Mouse (Mus musculus) lung, embryonic 14.5 days (tissue): ENCODE results near the gene Ipo5. TPM values are rescaled to one million over a fixed set of nuclear protein-coding genes. Genes with fewer than 3 reads are reported as not detected.

Experiments used
- ATAC-seq: fragments of 200-750 bp; cut with Nextera tagmentation; 2 replicates; pipeline ENCODE4 v1.8.0; 2017; ENCODE audit warnings: mild to moderate bottlenecking, moderate TSS enrichment, moderate library complexity; ENCODE audit not compliant: insufficient read depth
- DNase-seq: peaks from one replicate; pipeline ENCODE4 v3.0.0-alpha.2; 2015
- H3K27ac ChIP-seq: fragments of 300-500 bp; sonication (generic); 2 replicates; pipeline ENCODE4 v1.5.1; 2014; ENCODE audit warnings: low read depth, mild to moderate bottlenecking, moderate library complexity
- H3K27me3 ChIP-seq: fragments of 300-500 bp; sonication (generic); 2 replicates; pipeline ENCODE4 v1.6.1; 2014; ENCODE audit warnings: low read length, control low read depth; ENCODE audit not compliant: insufficient read depth
- H3K36me3 ChIP-seq: fragments of 300-500 bp; sonication (generic); 2 replicates; pipeline ENCODE4 v1.6.1; 2014; ENCODE audit warnings: control low read depth; ENCODE audit not compliant: insufficient read depth
- H3K4me1 ChIP-seq: fragments of 300-500 bp; sonication (generic); 2 replicates; pipeline ENCODE4 v1.6.1; 2014; ENCODE audit warnings: antibody characterized with exemption, control low read depth; ENCODE audit not compliant: insufficient read depth
- H3K4me2 ChIP-seq: fragments of 300-500 bp; sonication (generic); 2 replicates; pipeline ENCODE4 v1.6.1; 2014; ENCODE audit warnings: mild to moderate bottlenecking
- H3K4me3 ChIP-seq: fragments of 300-500 bp; sonication (generic); 2 replicates; pipeline ENCODE4 v1.5.1; 2014; ENCODE audit warnings: low read depth, low read length
- H3K9ac ChIP-seq: fragments of 300-500 bp; sonication (generic); 2 replicates; pipeline ENCODE4 v1.6.1; 2014
- H3K9me3 ChIP-seq: fragments of 300-500 bp; sonication (generic); 2 replicates; pipeline ENCODE4 v1.6.1; 2016; ENCODE audit warnings: low read depth, low read length, control low read depth
- CTCF ChIP-seq: IDR thresholded peaks from 2 replicates; pipeline ENCODE4 v1.5.1; 2016; ENCODE audit warnings: antibody characterized with exemption, low read depth
- WGBS: fragments of 180-500 bp; shearing (Covaris S2); extraction: QIAGEN DNeasy Blood & Tissue Kit; methylation state at CpG from one replicate; pipeline ENCODE4 v1.1.7; 2014; 5-methylcytosine and 5-hydroxymethylcytosine counted together
- polyA plus RNA-seq: library from polyadenylated mRNA; unstranded; fragments of >200 nt; fragmentation: Nextera tagmentation; extraction: Ambion mirVana; gene quantifications from 2 replicates; pipeline ENCODE4 v1.2.1, GENCODE M21; 2014

Gene Ipo5
- polyA plus RNA-seq, 1 experiment from 2014 or later = 131 TPM

GRCm38 (mm10) chr14:120874397-120874796 is 36.6 kb upstream of the Ipo5 start:
- no peak overlapping the region for H3K27ac ChIP-seq
- no peak for TF ChIP-seq CTCF
- no peak overlapping the region for H3K4me3 ChIP-seq
- H3K4me1 ChIP-seq = 0 out of 2 replicates have a peak, but pooled peaks cover 2% of the 10 kb centered on the region
- no peaks in the 10 kb centered on the region for H3K36me3 ChIP-seq
- no peak for DNase-seq
- no peaks in the 10 kb centered on the region for H3K27me3 ChIP-seq
- no peak for ATAC-seq
- H3K9ac ChIP-seq = no peak overlapping the region
- H3K9me3 ChIP-seq = no peaks in the 10 kb centered on the region
- no peak overlapping the region for H3K4me2 ChIP-seq
- 68% methylated on average over 7 of the region's 7 CpGs for WGBS

GRCm38 (mm10) chr14:120875144-120875543 is 35.9 kb upstream of the Ipo5 start:
- Histone ChIP-seq H3K36me3 (no peaks in the 10 kb centered on the region), H3K4me2 (no peak overlapping the region), H3K4me1 (0 out of 2 replicates have a peak, but pooled peaks cover 2% of the 10 kb centered on the region), H3K9ac (no peak overlapping the region), H3K4me3 (no peak overlapping the region), H3K27me3 (no peaks in the 10 kb centered on the region), H3K9me3 (no peaks in the 10 kb centered on the region), H3K27ac (no peak overlapping the region)
- ATAC-seq (no peak), DNase-seq (peak; percentile 37)
- WGBS = 53% methylated on average over 9 of the region's 9 CpGs
- peak; percentile 52 for TF ChIP-seq CTCF

GRCm38 (mm10) chr14:120875811-120876388 is 35.1 kb upstream of the Ipo5 start:
- Histone ChIP-seq H3K9me3 (no peaks in the 10 kb centered on the region), H3K36me3 (no peaks in the 10 kb centered on the region), H3K27me3 (no peaks in the 10 kb centered on the region), H3K4me3 (no peak overlapping the region), H3K9ac (no peak overlapping the region), H3K4me1 (0 out of 2 replicates have a peak, but pooled peaks cover 1% of the 10 kb centered on the region), H3K4me2 (no peak overlapping the region), H3K27ac (no peak overlapping the region)
- TF ChIP-seq CTCF = no peak
- no peak for DNase-seq
- ATAC-seq = 0 out of 2 replicates have a peak, but pooled peaks have one; percentile 9
- WGBS = 75% methylated on average over 16 of the region's 16 CpGs

GRCm38 (mm10) chr14:120877147-120877546 is 33.9 kb upstream of the Ipo5 start:
- Histone ChIP-seq H3K9me3 (no peaks in the 10 kb centered on the region), H3K27ac (no peak overlapping the region), H3K27me3 (no peaks in the 10 kb centered on the region), H3K9ac (no peak overlapping the region), H3K4me2 (no peak overlapping the region), H3K4me3 (no peak overlapping the region), H3K4me1 (no peaks in the 10 kb centered on the region), H3K36me3 (no peaks in the 10 kb centered on the region)
- ATAC-seq (no peak), DNase-seq (no peak)
- 56% methylated on average over 10 of the region's 10 CpGs for WGBS
- no peak for TF ChIP-seq CTCF

GRCm38 (mm10) chr14:120879026-120879425 is 32.0 kb upstream of the Ipo5 start:
- H3K4me1 ChIP-seq = no peaks in the 10 kb centered on the region
- 94% methylated on average over 2 of the region's 2 CpGs for WGBS
- no peak overlapping the region for H3K4me2 ChIP-seq
- DNase-seq (no peak), ATAC-seq (no peak)
- TF ChIP-seq CTCF = no peak
- H3K27ac ChIP-seq = no peak overlapping the region
- no peaks in the 10 kb centered on the region for H3K9me3 ChIP-seq
- no peaks in the 10 kb centered on the region for H3K36me3 ChIP-seq
- H3K9ac ChIP-seq = no peak overlapping the region
- H3K27me3 ChIP-seq = no peaks in the 10 kb centered on the region
- no peak overlapping the region for H3K4me3 ChIP-seq

- ATAC-seq (no peak), DNase-seq (no peak)
Observed at GRCm38 (mm10) chr14:120880601-120881000, 30.4 kb upstream of the Ipo5 start.

GRCm38 (mm10) chr14:120881054-120881453 is 30.0 kb upstream of the Ipo5 start:
- Histone ChIP-seq H3K4me2 (no peak overlapping the region), H3K9ac (no peak overlapping the region), H3K4me3 (no peak overlapping the region), H3K9me3 (no peaks in the 10 kb centered on the region), H3K4me1 (no peaks in the 10 kb centered on the region), H3K27me3 (no peaks in the 10 kb centered on the region), H3K27ac (no peak overlapping the region), H3K36me3 (no peaks in the 10 kb centered on the region)
- no peak for ATAC-seq
- DNase-seq = no peak
- no peak for TF ChIP-seq CTCF
- WGBS = 82% methylated on average over 9 of the region's 9 CpGs

More at GRCm38 (mm10) chr14:120880601-120881000, 30.4 kb upstream of the Ipo5 start:
- no peaks in the 10 kb centered on the region for H3K9me3 ChIP-seq
- no peak overlapping the region for H3K4me3 ChIP-seq
- H3K4me2 ChIP-seq = no peak overlapping the region
- no peaks in the 10 kb centered on the region for H3K27me3 ChIP-seq
- no peak overlapping the region for H3K9ac ChIP-seq
- H3K4me1 ChIP-seq = no peaks in the 10 kb centered on the region
- H3K36me3 ChIP-seq = no peaks in the 10 kb centered on the region
- 39% methylated on average over 1 of the region's 5 CpGs for WGBS
- TF ChIP-seq CTCF = no peak
- no peak overlapping the region for H3K27ac ChIP-seq
